ENCODE assay signal across 8 mouse cellular contexts in the genomic region with DNA sequence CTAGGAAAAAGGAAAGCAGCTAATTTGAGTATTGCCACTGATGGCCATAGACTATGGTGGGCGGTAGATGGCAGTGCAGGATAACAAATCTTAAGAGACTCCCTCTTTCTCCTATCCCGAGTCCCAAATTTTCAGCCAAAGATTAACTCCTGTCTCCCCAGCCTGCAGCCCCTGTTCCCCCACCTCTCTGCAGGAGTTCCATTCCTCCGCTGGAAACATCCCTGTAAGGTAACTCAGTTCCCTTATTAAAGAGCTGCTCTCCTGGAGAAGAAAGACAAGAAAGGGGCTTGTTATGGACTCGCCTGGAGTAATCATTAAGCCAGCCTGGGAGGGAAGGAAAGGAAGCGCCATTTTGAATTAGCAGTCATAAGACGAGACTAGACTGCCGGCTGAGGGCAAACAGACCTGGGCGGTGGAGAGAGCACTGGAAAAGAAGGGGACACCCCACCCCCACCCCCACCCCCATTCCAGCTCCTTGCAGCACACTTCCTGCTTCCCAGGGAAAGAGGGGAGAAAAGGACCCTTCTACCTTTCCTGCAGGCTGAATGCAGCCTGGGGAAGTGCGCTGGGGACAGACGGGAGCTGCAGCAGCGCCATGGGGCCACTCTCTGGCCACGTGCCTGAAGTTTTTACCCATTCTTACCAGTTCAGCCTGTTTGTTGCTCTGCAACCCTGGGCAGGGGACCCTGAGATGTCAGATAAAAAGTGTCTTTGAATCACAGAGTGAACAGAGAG. TPM values are rescaled to one million over a fixed set of nuclear protein-coding genes. Genes with fewer than 3 reads are reported as not detected.
DNase-seq lines count a peak whose midpoint lies in the region; ATAC-seq and TF ChIP-seq lines count a peak whose summit lies in the region.

No protein-coding gene starts in this region.

- TF ChIP-seq CTCF in liver, adult 2 months (IDR thresholded peaks at IDR 0.05; ENCODE audit: low read depth, low read length), result peak; percentile 67

- H3K4me1 ChIP-seq in brown adipose tissue, adult 24 weeks (ENCODE audit: control insufficient read depth, insufficient read depth, insufficient read length, low read length), result no peaks in the 10 kb centered on the region
- peaks cover 4% of the 10 kb centered on the region; the same call in 1 of the 2 replicates for H3K4me1 ChIP-seq in forebrain, embryonic 11.5 days (replicated peaks; ENCODE audit: control insufficient read depth, insufficient read depth, low read length)
- H3K4me1 ChIP-seq in heart, embryonic 14.5 days (ENCODE audit: control insufficient read depth in 2 of 2, insufficient read depth in 2 of 2, low read length in 2 of 2), result peaks cover 17 to 28% of the 10 kb centered on the region in 2 experiments
- H3K4me1 ChIP-seq in liver, adult 2 months (ENCODE audit: control insufficient read depth, insufficient read depth, low read length), result peaks cover 4% of the 10 kb centered on the region; the same call in 1 of the 2 replicates

- no peaks in the 10 kb centered on the region for H3K27me3 ChIP-seq in forebrain, embryonic 11.5 days (ENCODE audit: control insufficient read depth, insufficient read depth, low read length)
- no peaks in the 10 kb centered on the region for H3K27me3 ChIP-seq in heart, embryonic 14.5 days (ENCODE audit: control insufficient read depth, insufficient read depth, low read length)
- no peaks in the 10 kb centered on the region for H3K27me3 ChIP-seq in liver, adult 2 months (ENCODE audit: control insufficient read depth, insufficient read depth, low read length)

- no peaks in the 10 kb centered on the region for H3K79me2 ChIP-seq in liver, adult 2 months (ENCODE audit: control insufficient read depth, insufficient read depth, low read length)

- WGBS in forebrain, embryonic 11.5 days, result 1% methylated on average over 12 of the region's 12 CpGs
- 2% methylated on average over 12 of the region's 12 CpGs for WGBS in heart, embryonic 14.5 days
- 3% methylated on average over 12 of the region's 12 CpGs for WGBS in liver, adult 2 months

- no peaks in the 10 kb centered on the region for H3K9me3 ChIP-seq in forebrain, embryonic 11.5 days (ENCODE audit: control insufficient read depth, low read length)
- no peaks in the 10 kb centered on the region for H3K9me3 ChIP-seq in heart, embryonic 14.5 days (ENCODE audit: control insufficient read depth, low read length)

- H3K4me2 ChIP-seq in forebrain, embryonic 11.5 days (ENCODE audit: low read depth, low read length, severe bottlenecking), result peak overlapping the region; percentile 60
- H3K4me2 ChIP-seq in heart, embryonic 14.5 days (ENCODE audit: low read length), result peak overlapping the region; percentile 74

- ATAC-seq in forebrain, embryonic 11.5 days (replicated peaks; ENCODE audit: low FRiP score), result peak; percentile 92
- peak; percentile 70; the same call in 1 of the 2 replicates for ATAC-seq in heart, embryonic 14.5 days (ENCODE audit: insufficient number of reproducible peaks, insufficient read depth, low FRiP score, low read depth)

- H3K27ac ChIP-seq in brown adipose tissue, adult 24 weeks (replicated peaks; ENCODE audit: low read depth, low read length), result peak overlapping the region; percentile 82
- H3K27ac ChIP-seq in forebrain, embryonic 11.5 days (ENCODE audit: low read depth, low read length), result peak overlapping the region; percentile 65; the same call in 1 of the 2 replicates
- peak overlapping the region; percentile 68 to 88 for H3K27ac ChIP-seq in heart, embryonic 14.5 days (replicated peaks in 1 of 2; ENCODE audit: control insufficient read depth in 1 of 2, insufficient read depth in 1 of 2, low read depth in 2 of 2, low read length in 2 of 2)
- H3K27ac ChIP-seq in liver, adult 2 months (replicated peaks; ENCODE audit: insufficient read depth, low read depth, low read length), result no peak overlapping the region

- H3K9ac ChIP-seq in forebrain, embryonic 11.5 days (ENCODE audit: low read length), result peak overlapping the region; percentile 79
- H3K9ac ChIP-seq in heart, embryonic 14.5 days (ENCODE audit: low read length), result peak overlapping the region; percentile 79
- H3K9ac ChIP-seq in liver, adult 2 months (ENCODE audit: low read depth, low read length), result peak overlapping the region; percentile 75

- no peak for TF ChIP-seq POLR2A in liver, adult 2 months (IDR thresholded peaks at IDR 0.05; ENCODE audit: extremely low read depth, insufficient read depth, low read length)

- no peaks in the 10 kb centered on the region for H3K36me3 ChIP-seq in forebrain, embryonic 11.5 days (ENCODE audit: control insufficient read depth, insufficient read depth, low read length)
- peaks cover 42% of the 10 kb centered on the region for H3K36me3 ChIP-seq in heart, embryonic 14.5 days (ENCODE audit: control insufficient read depth, insufficient read depth, low read length)
- H3K36me3 ChIP-seq in liver, adult 2 months (ENCODE audit: control insufficient read depth, insufficient read depth, low read length), result no peaks in the 10 kb centered on the region; the same call in 1 of the 2 replicates

- DNase-seq in CD4-positive, CD25-positive, alpha-beta regulatory T cell, adult 2 months (ENCODE audit: low read depth, low spot score), result peak; percentile 64
- DNase-seq in forebrain, embryonic 11.5 days (ENCODE audit: low spot score), result peak; percentile 81
- peak; percentile 87 for DNase-seq in kidney, postnatal 10 days
- peak; percentile 77 for DNase-seq in liver, adult 2 months (ENCODE audit: extremely low read depth, low read depth, low spot score)
- peak; percentile 33 for DNase-seq in naive thymus-derived CD4-positive, alpha-beta T cell, adult 2 months (ENCODE audit: low read depth)
- DNase-seq in telencephalon, adult 2 months (ENCODE audit: low read depth, low spot score), result peak; percentile 91

- peak overlapping the region; percentile 97 for H3K4me3 ChIP-seq in brown adipose tissue, adult 24 weeks (ENCODE audit: insufficient read depth, low read depth, low read length)
- H3K4me3 ChIP-seq in forebrain, embryonic 11.5 days (ENCODE audit: low read depth, low read length), result peak overlapping the region; percentile 44
- H3K4me3 ChIP-seq in heart, embryonic 14.5 days (ENCODE audit: control insufficient read depth in 1 of 2, insufficient read depth in 1 of 2, low read depth in 1 of 2, low read length in 2 of 2), result peak overlapping the region; percentile 51 to 70
- peak overlapping the region; percentile 53 for H3K4me3 ChIP-seq in liver, adult 2 months (ENCODE audit: insufficient read depth, low read depth, low read length)

RNA-seq across cellular contexts. Expression of a gene that starts 10.2 kb away (rescaled TPM):
- 4.3 and 4.9 TPM in 2 replicates for polyA plus RNA-seq in brown adipose tissue, adult 24 weeks (2012; ENCODE audit: insufficient read depth, insufficient read length, missing spikeins)
- 8.1 and 9.2 TPM in 2 replicates for polyA plus RNA-seq in forebrain, embryonic 11.5 days (2014; fragmentation: Nextera tagmentation; extraction: Ambion mirVana)
- polyA plus RNA-seq in heart, embryonic 14.5 days (2014; fragmentation: Nextera tagmentation; extraction: Ambion mirVana), result 9.6 and 10.0 TPM in 2 replicates
- 3.1 and 3.2 TPM in 2 replicates for total RNA-seq in liver, adult 2 months (2014; rRNA removed)
- 0.85 and 0.93 TPM in 2 replicates for polyA plus RNA-seq in liver, adult 2 months (2012; rRNA removed)

Comparison
In these comparisons a context has a peak if more than half of its experiments do, and no peak if none do; other contexts are left out.
1. DNase-seq: peak in every context shown above with its lines; median percentile 91 in telencephalon, adult 2 months; 87 in kidney, postnatal 10 days; 81 in forebrain, embryonic 11.5 days; 77 in liver, adult 2 months; 64 in CD4-positive, CD25-positive, alpha-beta regulatory T cell, adult 2 months; 33 in naive thymus-derived CD4-positive, alpha-beta T cell, adult 2 months.
2. H3K4me3 ChIP-seq: peak in every context shown above with its lines; median percentile 97 in brown adipose tissue, adult 24 weeks; 60 in heart, embryonic 14.5 days; 53 in liver, adult 2 months; 44 in forebrain, embryonic 11.5 days.